Mouse (Mus musculus) myocyte (in vitro differentiated cells): ENCODE measurements at regions not wholly inside any gene's neighbourhood (a gene's known extent, or its start where the extent isn't known, plus 50 kb on each side); places are given as distances from the start of the nearest gene placed in this dataset.

Source experiments
- H3K27me3 ChIP-seq: one replicate; pipeline ENCODE4 v1.6.1; 2011; ENCODE audit not compliant: control insufficient read depth, insufficient read depth, insufficient read length
- H3K36me3 ChIP-seq: one replicate; pipeline ENCODE4 v1.6.1; 2011; ENCODE audit not compliant: control insufficient read depth, insufficient read depth
- H3K4me2 ChIP-seq: one replicate; pipeline ENCODE4 v1.6.1; 2011; ENCODE audit warnings: low read depth, control low read depth
- H3K4me3 ChIP-seq: one replicate; pipeline ENCODE4 v1.5.1; 2011; ENCODE audit warnings: mild to moderate bottlenecking, control low read depth, moderate library complexity
- H3K79me2 ChIP-seq: one replicate; pipeline ENCODE4 v1.6.1; 2011; ENCODE audit not compliant: control insufficient read depth, insufficient read depth
- H3ac ChIP-seq: one replicate; pipeline ENCODE4 v1.6.1; 2011; ENCODE audit not compliant: control insufficient read depth, insufficient read length
- CEBPB ChIP-seq: IDR thresholded peaks from 2 replicates; pipeline ENCODE4 v1.6.1; 2011; ENCODE audit warnings: mild to moderate bottlenecking, moderate library complexity; ENCODE audit not compliant: poor library complexity, insufficient read depth, severe bottlenecking
- E2F4 ChIP-seq: IDR thresholded peaks from one replicate; pipeline ENCODE4 v1.6.1; 2011; ENCODE audit warnings: mild to moderate bottlenecking, control low read depth, moderate library complexity; ENCODE audit not compliant: insufficient read depth
- MAX ChIP-seq: IDR thresholded peaks from one replicate; pipeline ENCODE4 v1.6.1; 2011; ENCODE audit warnings: low read depth, mild to moderate bottlenecking, control low read depth
- MYOD1 ChIP-seq, 3 experiments: IDR thresholded peaks; one replicate each; pipeline ENCODE4 v1.6.1; 2011; ENCODE audit warnings: control low read depth in 2 of 3, low read depth in 2 of 3, mild to moderate bottlenecking in 2 of 3, moderate library complexity in 1 of 3; ENCODE audit not compliant: insufficient read length in 2 of 3, control insufficient read depth in 1 of 3
- MYOG ChIP-seq, 3 experiments: IDR thresholded peaks; one replicate each; pipeline ENCODE4 v1.6.1; 2011; ENCODE audit warnings: control low read depth in 2 of 3, low read depth in 2 of 3, mild to moderate bottlenecking in 2 of 3; ENCODE audit not compliant: insufficient read length in 2 of 3, control insufficient read depth in 1 of 3, insufficient read depth in 1 of 3
- POLR2A ChIP-seq: IDR thresholded peaks from one replicate; pipeline ENCODE4 v1.6.1; 2011; ENCODE audit warnings: low read depth, mild to moderate bottlenecking, control low read depth, moderate library complexity; ENCODE audit not compliant: insufficient read length
- POLR2AphosphoS2 ChIP-seq: IDR thresholded peaks from one replicate; pipeline ENCODE4 v1.6.1; 2011; ENCODE audit warnings: low read depth, control low read depth; ENCODE audit not compliant: insufficient read length
- REST ChIP-seq: IDR thresholded peaks from one replicate; pipeline ENCODE4 v1.6.1; 2011; ENCODE audit warnings: mild to moderate bottlenecking, control low read depth, moderate library complexity; ENCODE audit not compliant: insufficient read depth, insufficient read length
- SRF ChIP-seq: IDR thresholded peaks from one replicate; pipeline ENCODE4 v1.6.1; 2011; ENCODE audit warnings: low read depth; ENCODE audit not compliant: control insufficient read depth, insufficient read length
- TCF12 ChIP-seq: IDR thresholded peaks from one replicate; pipeline ENCODE4 v1.6.1; 2011; ENCODE audit warnings: mild to moderate bottlenecking, control low read depth; ENCODE audit not compliant: poor library complexity, insufficient read depth, severe bottlenecking
- TCF3 ChIP-seq: IDR thresholded peaks from one replicate; pipeline ENCODE4 v1.6.1; 2011; ENCODE audit warnings: low read depth, control low read depth; ENCODE audit not compliant: insufficient read length
- USF1 ChIP-seq: IDR thresholded peaks from one replicate; pipeline ENCODE4 v1.6.1; 2011; ENCODE audit warnings: low read depth, mild to moderate bottlenecking, control low read depth, moderate library complexity

DNA sequence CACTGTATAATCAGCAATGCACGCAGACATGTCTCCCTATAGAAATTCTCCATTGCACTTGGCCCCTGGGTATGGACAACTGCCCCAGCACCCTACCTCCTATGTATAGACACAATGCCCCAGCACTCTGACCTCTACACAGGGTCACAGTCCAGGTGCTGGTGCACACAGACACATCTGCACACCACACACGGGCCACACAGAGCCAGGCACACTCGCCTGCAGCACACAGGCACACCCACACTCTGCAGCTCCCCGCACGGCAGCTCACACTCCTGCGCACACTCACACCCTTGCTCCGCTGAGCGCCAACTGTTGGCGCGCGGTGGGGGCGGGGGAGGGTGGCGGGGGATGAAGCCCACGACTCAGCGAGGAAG, 92.0 kb downstream of the 1700001O22Rik start:
- TF ChIP-seq POLR2AphosphoS2 (no peak), SRF (no peak), MYOG (IDR thresholded peaks at IDR 0.05; ENCODE audit: control insufficient read depth in 1 of 3, insufficient read depth in 1 of 3, insufficient read length in 2 of 3, low read depth in 2 of 3) (no peak), MAX (no peak), TCF3 (no peak), POLR2A (no peak), CEBPB (no peak)
- peak overlapping the region; percentile 81 for H3K4me2 ChIP-seq
- H3K27me3 ChIP-seq = no peaks in the 10 kb centered on the region
- no peaks in the 10 kb centered on the region for H3K36me3 ChIP-seq
- peak overlapping the region; percentile 9 for H3ac ChIP-seq
- no peaks in the 10 kb centered on the region for H3K79me2 ChIP-seq
- H3K4me3 ChIP-seq = no peak overlapping the region

- H3ac ChIP-seq = peak overlapping the region; percentile 9
Observed at GRCm38 (mm10) chr2:30710895-30711294, 92.6 kb downstream of the 1700001O22Rik start.

GRCm38 (mm10) chr2:30709386-30709884, 94.0 kb downstream of the 1700001O22Rik start:
- Histone ChIP-seq H3K4me3 (no peak overlapping the region), H3ac (no peak overlapping the region), H3K4me2 (peak overlapping the region; percentile 50), H3K27me3 (no peaks in the 10 kb centered on the region), H3K79me2 (no peaks in the 10 kb centered on the region), H3K36me3 (no peaks in the 10 kb centered on the region)
- TF ChIP-seq POLR2AphosphoS2 (no peak), CEBPB (no peak), MYOD1 (IDR thresholded peaks at IDR 0.05; ENCODE audit: control insufficient read depth in 1 of 3, insufficient read length in 2 of 3, low read depth in 2 of 3) (peak in 1 of 3 experiments; percentile 8), E2F4 (no peak), MAX (no peak), REST (no peak), MYOG (IDR thresholded peaks at IDR 0.05; ENCODE audit: control insufficient read depth in 1 of 3, insufficient read depth in 1 of 3, insufficient read length in 2 of 3, low read depth in 2 of 3) (peak in 1 of 3 experiments; percentile 14)

More at GRCm38 (mm10) chr2:30710895-30711294, 92.6 kb downstream of the 1700001O22Rik start:
- H3K4me3 ChIP-seq = no peak overlapping the region
- no peaks in the 10 kb centered on the region for H3K27me3 ChIP-seq
- H3K4me2 ChIP-seq = peak overlapping the region; percentile 81
- no peaks in the 10 kb centered on the region for H3K36me3 ChIP-seq
- no peak for TF ChIP-seq MAX
- no peak for TF ChIP-seq MYOD1 (IDR thresholded peaks at IDR 0.05; ENCODE audit: control insufficient read depth in 1 of 3, insufficient read length in 2 of 3, low read depth in 2 of 3)
- TF ChIP-seq POLR2A = no peak
- H3K79me2 ChIP-seq = no peaks in the 10 kb centered on the region

DNA sequence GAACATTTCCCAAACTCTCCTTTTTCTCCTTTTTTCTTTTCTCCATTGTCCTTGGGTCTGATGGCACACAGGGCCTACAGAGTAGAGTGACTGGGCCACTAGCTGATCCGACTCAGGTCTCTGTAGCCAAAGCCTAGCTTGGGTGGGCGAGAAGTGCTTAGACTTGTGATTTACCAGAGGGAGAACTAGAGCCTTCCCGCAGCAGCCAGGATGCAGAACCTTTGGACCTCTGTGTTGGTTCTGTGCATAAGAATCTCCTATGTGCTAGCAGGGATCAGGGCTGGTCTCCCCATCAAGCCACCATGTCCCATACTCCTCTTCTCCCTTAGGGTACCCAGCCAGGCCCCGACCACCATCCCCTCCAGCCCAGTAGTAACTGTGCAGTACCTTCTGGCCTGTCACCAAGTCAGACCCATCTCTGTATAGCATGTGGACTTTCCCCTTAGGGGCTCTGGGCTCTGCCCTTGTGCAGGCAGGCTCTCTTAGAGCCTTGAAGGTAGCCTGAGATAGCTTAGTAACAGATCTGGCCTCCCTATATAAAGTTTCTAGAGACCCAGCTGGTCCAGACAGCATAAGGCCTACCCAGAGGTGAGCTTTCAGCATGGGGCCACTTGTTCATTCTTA, 94.6 kb downstream of the 1700001O22Rik start:
- TF ChIP-seq CEBPB (no peak), USF1 (no peak), MYOG (IDR thresholded peaks at IDR 0.05; ENCODE audit: control insufficient read depth in 1 of 3, insufficient read depth in 1 of 3, insufficient read length in 2 of 3, low read depth in 2 of 3) (no peak), TCF3 (no peak), POLR2AphosphoS2 (no peak), TCF12 (no peak), REST (no peak), E2F4 (no peak), MYOD1 (IDR thresholded peaks at IDR 0.05; ENCODE audit: control insufficient read depth in 1 of 3, insufficient read length in 2 of 3, low read depth in 2 of 3) (no peak), SRF (no peak), POLR2A (no peak)
- H3ac ChIP-seq = no peak overlapping the region

GRCm38 (mm10) chr2:30708001-30708683, 95.3 kb downstream of the 1700001O22Rik start:
- peak overlapping the region; percentile 98 for H3K4me2 ChIP-seq
- peak overlapping the region; percentile 25 for H3ac ChIP-seq
- H3K79me2 ChIP-seq = no peaks in the 10 kb centered on the region
- no peaks in the 10 kb centered on the region for H3K36me3 ChIP-seq
- TF ChIP-seq MYOG (IDR thresholded peaks at IDR 0.05; ENCODE audit: control insufficient read depth in 1 of 3, insufficient read depth in 1 of 3, insufficient read length in 2 of 3, low read depth in 2 of 3) (peak in 1 of 3 experiments; percentile 23), E2F4 (no peak), TCF12 (peak; percentile 11), REST (no peak), TCF3 (no peak), POLR2A (peak; percentile 49), SRF (peak; percentile 41), MYOD1 (IDR thresholded peaks at IDR 0.05; ENCODE audit: control insufficient read depth in 1 of 3, insufficient read length in 2 of 3, low read depth in 2 of 3) (peak in 1 of 3 experiments; percentile 45), POLR2AphosphoS2 (peak; percentile 23), MAX (no peak), USF1 (no peak), CEBPB (no peak)
- no peaks in the 10 kb centered on the region for H3K27me3 ChIP-seq
- H3K4me3 ChIP-seq = peak overlapping the region; percentile 4

More for the DNA sequence above, 94.6 kb downstream of the 1700001O22Rik start:
- peak overlapping the region; percentile 50 for H3K4me2 ChIP-seq
- no peak overlapping the region for H3K4me3 ChIP-seq
- no peaks in the 10 kb centered on the region for H3K36me3 ChIP-seq
- no peaks in the 10 kb centered on the region for H3K79me2 ChIP-seq
- no peaks in the 10 kb centered on the region for H3K27me3 ChIP-seq
